Mouse (Mus musculus): Measurements from ENCODE around the gene Spopl. TPM values are rescaled to one million over a fixed set of nuclear protein-coding genes. Genes with fewer than 3 reads are reported as not detected.

The Spopl gene
- total RNA-seq (2023), result 39.2 TPM

DNA sequence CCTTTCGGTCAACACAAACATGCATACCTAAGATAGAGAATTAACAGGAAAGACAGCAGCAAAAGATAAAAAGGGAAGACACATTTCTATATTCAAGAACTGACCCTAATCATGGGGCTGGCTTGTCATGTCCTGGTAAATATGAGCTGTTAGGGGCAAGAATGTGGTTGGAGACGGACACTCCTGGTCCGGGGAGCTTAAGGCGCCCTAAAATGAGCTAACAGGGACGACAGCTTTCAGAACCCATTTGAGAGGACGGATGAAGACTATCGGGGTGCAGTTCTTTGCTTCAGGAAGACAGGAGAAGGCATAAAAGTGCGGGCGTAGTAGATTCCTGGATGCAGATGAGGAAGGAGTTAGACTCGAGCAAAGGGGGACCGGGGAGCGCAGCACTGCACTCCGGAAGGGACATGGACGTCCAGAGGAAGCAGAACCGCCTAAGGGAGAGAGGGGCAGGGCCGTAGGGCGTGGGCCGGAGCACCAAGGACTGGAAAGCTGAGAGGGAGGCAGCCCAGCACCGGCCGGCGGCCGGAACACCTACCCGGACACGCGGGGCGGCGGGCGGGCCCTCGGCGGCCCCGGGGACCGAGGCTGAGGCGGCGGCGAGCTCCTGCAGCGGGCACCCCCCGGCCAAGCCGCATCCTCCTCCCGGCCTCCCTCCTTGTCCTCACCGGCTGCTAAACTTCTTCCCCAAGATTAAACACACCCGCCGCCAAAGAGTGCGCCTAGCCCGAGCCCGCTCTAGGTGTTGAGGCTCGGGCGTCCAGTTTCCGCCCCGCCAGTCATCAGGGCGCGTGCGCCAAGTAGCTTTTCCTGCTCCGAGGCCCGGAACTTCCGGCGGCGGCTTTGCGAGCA, at the start of gene Spopl:
Gene Spopl (minus strand): TSS at position 805 of the 855 bp plus-strand sequence.

Measured in CD4-positive naive resting alpha-beta T cell, adult 57 days (primary cell).